Mouse (Mus musculus) neutrophil, adult 65 days (primary cell): ENCODE measurements around the gene Gm32717. TPM values are rescaled to one million over a fixed set of nuclear protein-coding genes. Genes with fewer than 3 reads are reported as not detected.

ENCODE experiments used
- total RNA-seq: library from RNA; stranded (reverse); gene quantifications from 2 replicates; pipeline ENCODE4 v1.2.4, GENCODE M21; 2023

Gene Gm32717
- 0.50 and 0.76 TPM in 2 replicates for total RNA-seq

DNA sequence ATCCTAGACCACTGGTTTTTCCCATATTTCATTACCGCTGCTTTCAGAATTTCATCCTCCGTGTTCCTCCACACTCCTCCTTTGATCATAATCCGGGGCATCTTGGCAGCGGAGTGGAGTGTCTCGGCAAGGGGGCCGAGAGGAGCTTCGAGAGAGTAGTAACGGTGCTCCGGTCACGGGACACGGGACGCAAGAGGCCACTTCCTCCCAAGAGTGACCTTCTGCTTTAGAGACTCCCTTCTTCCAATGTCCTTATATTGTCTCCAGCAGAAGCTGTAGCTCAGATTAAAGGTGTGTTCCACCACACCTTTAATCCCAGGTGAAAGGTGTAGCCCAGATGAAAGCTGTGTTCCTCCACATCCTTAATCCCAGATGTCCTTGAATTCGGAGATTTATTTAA lies at the start of gene Gm32717:
Gene Gm32717, minus strand, starts transcription at position 101 of the 400 bp plus-strand sequence.

DNA sequence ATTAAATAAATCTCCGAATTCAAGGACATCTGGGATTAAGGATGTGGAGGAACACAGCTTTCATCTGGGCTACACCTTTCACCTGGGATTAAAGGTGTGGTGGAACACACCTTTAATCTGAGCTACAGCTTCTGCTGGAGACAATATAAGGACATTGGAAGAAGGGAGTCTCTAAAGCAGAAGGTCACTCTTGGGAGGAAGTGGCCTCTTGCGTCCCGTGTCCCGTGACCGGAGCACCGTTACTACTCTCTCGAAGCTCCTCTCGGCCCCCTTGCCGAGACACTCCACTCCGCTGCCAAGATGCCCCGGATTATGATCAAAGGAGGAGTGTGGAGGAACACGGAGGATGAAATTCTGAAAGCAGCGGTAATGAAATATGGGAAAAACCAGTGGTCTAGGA lies 17.8 kb upstream of the Gm32717 start, which contains the start of gene Gm32802:
Gene Gm32802, plus strand, starts transcription at position 301 of the 400 bp plus-strand sequence.

DNA sequence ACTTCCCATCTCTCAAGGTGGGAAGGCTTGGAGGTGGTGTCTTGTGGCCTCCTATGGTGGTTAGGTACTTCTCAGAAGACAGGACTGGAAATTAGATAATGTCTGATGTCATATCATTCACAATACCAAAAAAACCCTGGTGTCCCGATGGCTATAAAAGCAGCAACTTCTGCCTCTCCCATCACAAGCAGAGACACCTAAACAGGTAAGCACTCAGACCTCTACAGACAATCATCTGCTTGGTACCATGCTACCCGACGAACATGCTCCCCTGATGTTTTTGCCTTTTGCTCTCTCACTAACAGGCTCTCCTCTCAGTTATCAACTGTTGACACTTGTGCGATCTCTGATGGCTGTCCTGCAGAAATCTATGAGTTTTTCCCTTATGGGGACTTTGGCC lies 35.9 kb downstream of the Gm32717 start, which contains the start of gene Il22:
Gene Il22, plus strand, starts transcription at position 301 of the 400 bp plus-strand sequence.

Other genes with a start within 250 kb of the Gm32717 start
- gene Mdm1, start 99.0 kb downstream of the Gm32717 start, total RNA-seq, result 10.0 and 18.6 TPM in 2 replicates
- not detected in 2 replicates for gene Il22, start 35.8 kb downstream of the Gm32717 start, total RNA-seq
- gene Gm32802, start 17.9 kb upstream of the Gm32717 start, total RNA-seq, result 0.50 and 0.76 TPM in 2 replicates
- gene Iltifb, start 54.3 kb upstream of the Gm32717 start, total RNA-seq, result not detected in 2 replicates
- not detected in 2 replicates for gene Gm9040, start 86.2 kb upstream of the Gm32717 start, total RNA-seq
- gene Gm9044, start 91.6 kb upstream of the Gm32717 start, total RNA-seq, result not detected in 2 replicates
- not detected in 2 replicates for gene Gm9045, start 97.1 kb upstream of the Gm32717 start, total RNA-seq
- gene Gm9046, start 102.5 kb upstream of the Gm32717 start, total RNA-seq, result not detected in 2 replicates
- not detected in 2 replicates for gene Gm9048, start 107.9 kb upstream of the Gm32717 start, total RNA-seq
- not detected in 2 replicates for gene Gm9049, start 113.3 kb upstream of the Gm32717 start, total RNA-seq
- not detected in 2 replicates for gene Ifng, start 200.3 kb upstream of the Gm32717 start, total RNA-seq